In genomic region chr9:107521711-107522399, GRCm38 (mm10) we compare ENCODE assay signal across 8 mouse cellular contexts. TPM values are rescaled to one million over a fixed set of nuclear protein-coding genes. Genes with fewer than 3 reads are reported as not detected.
DNase-seq lines count a peak whose midpoint lies in the region; ATAC-seq and TF ChIP-seq lines count a peak whose summit lies in the region.
"Had no signal": no experiment of that assay in that cellular context is flagged by ENCODE, and none has a peak within 500 bp of the region (broad histone marks: within the 10 kb centered on the region; RNA-seq: fewer than 3 reads in every experiment).

No protein-coding gene starts in this region.

- H3K4me2 ChIP-seq in forebrain, postnatal 0 days (ENCODE audit: low read depth), result 0 out of 2 replicates have a peak overlapping the region, but pooled peaks have one; percentile 13
- H3K4me2 ChIP-seq in liver, embryonic 16.5 days (ENCODE audit: low read depth, low read length), result peak overlapping the region; percentile 21

- H3K4me1 ChIP-seq in ES-E14 (ENCODE audit: control insufficient read depth in 2 of 2, insufficient read depth in 2 of 2, low read length in 2 of 2, poor library complexity in 1 of 2), result peaks cover 4 to 28% of the 10 kb centered on the region in 2 experiments; a peak in 3 of 4 replicates
- no peaks in the 10 kb centered on the region for H3K4me1 ChIP-seq in forebrain, postnatal 0 days (ENCODE audit: insufficient read depth)
- H3K4me1 ChIP-seq in liver, embryonic 16.5 days (ENCODE audit: control insufficient read depth, low read depth, low read length), result peaks cover 6% of the 10 kb centered on the region

- no peak for TF ChIP-seq CTCF in forebrain, postnatal 0 days (IDR thresholded peaks at IDR 0.05; ENCODE audit: low read depth)

- peaks cover 7% of the 10 kb centered on the region; the same call in 1 of the 2 replicates for H3K27me3 ChIP-seq in forebrain, postnatal 0 days (ENCODE audit: insufficient read depth, low read length)
- peaks cover 28% of the 10 kb centered on the region for H3K27me3 ChIP-seq in liver, embryonic 16.5 days (ENCODE audit: control insufficient read depth, insufficient read depth, low read depth, low read length)

- WGBS in forebrain, postnatal 0 days, result 24% methylated on average over 25 of the region's 25 CpGs
- WGBS in liver, embryonic 16.5 days (ENCODE audit: insufficient replicate concordance), result 13% methylated on average over 25 of the region's 25 CpGs

- peak; percentile 48 for ATAC-seq in CD4-positive, CD25-positive, alpha-beta regulatory T cell, adult 4 months
- peak; percentile 51 for ATAC-seq in forebrain, postnatal 0 days
- ATAC-seq in liver, embryonic 16.5 days (ENCODE audit: low read depth), result 0 out of 2 replicates have a peak, but pooled peaks have one; percentile 16

- no peaks in the 10 kb centered on the region for H3K36me3 ChIP-seq in ES-E14 (ENCODE audit: control insufficient read depth, insufficient read depth, low read length, poor library complexity, severe bottlenecking)
- no peaks in the 10 kb centered on the region for H3K36me3 ChIP-seq in forebrain, postnatal 0 days (ENCODE audit: insufficient read depth)
- H3K36me3 ChIP-seq in liver, embryonic 16.5 days (ENCODE audit: control insufficient read depth, insufficient read depth), result no peaks in the 10 kb centered on the region

- H3K4me3 ChIP-seq in ES-E14 (ENCODE audit: insufficient read depth in 1 of 2, low read depth in 1 of 2, low read length in 2 of 2, poor library complexity in 1 of 2, severe bottlenecking in 1 of 2), result peak overlapping the region; percentile 24 to 44; a peak in 3 of 4 replicates
- H3K4me3 ChIP-seq in forebrain, postnatal 0 days (ENCODE audit: low read depth, low read length), result no peak overlapping the region
- no peak overlapping the region for H3K4me3 ChIP-seq in liver, embryonic 16.5 days (ENCODE audit: low read depth, low read length)
- H3K4me3 ChIP-seq: erythroblast, embryonic 14.5 days had no signal

- no peaks in the 10 kb centered on the region for H3K9me3 ChIP-seq in ES-E14 (ENCODE audit: control insufficient read depth, insufficient read depth, low read depth, low read length)
- H3K9me3 ChIP-seq in forebrain, postnatal 0 days (ENCODE audit: low read length), result no peaks in the 10 kb centered on the region
- no peaks in the 10 kb centered on the region for H3K9me3 ChIP-seq in liver, embryonic 16.5 days (replicated peaks; ENCODE audit: control insufficient read depth, low read length)

- no peak for DNase-seq in ES-E14 (ENCODE audit: low read depth, low spot score)
- DNase-seq in forebrain, postnatal 0 days, result peak; percentile 40
- DNase-seq in thymus, postnatal 0 days (ENCODE audit: low spot score), result peak; percentile 46
- no peak for DNase-seq in right cerebral cortex, postnatal 10 days (ENCODE audit: low spot score in 2 of 2)
- no peak for DNase-seq in yolk sac, embryonic 10.5 days (ENCODE audit: low spot score)

- H3K27ac ChIP-seq in ES-E14 (ENCODE audit: insufficient read depth, low read depth, low read length, poor library complexity, severe bottlenecking), result no peak overlapping the region; the same call in 1 of the 2 replicates
- no peak overlapping the region for H3K27ac ChIP-seq in forebrain, postnatal 0 days (ENCODE audit: low read depth, low read length)
- no peak overlapping the region for H3K27ac ChIP-seq in liver, embryonic 16.5 days (ENCODE audit: low read length)

- in situ Hi-C loops in ES-E14 (cut with MboI; ENCODE audit: low sequenced_read_pairs in 2 of 2, unreplicated experiment in 2 of 2), result no loop called here

- H3K9ac ChIP-seq in ES-E14 (ENCODE audit: insufficient read depth, low read depth, low read length, poor library complexity, severe bottlenecking), result peak overlapping the region; percentile 36; the same call in 1 of the 2 replicates
- H3K9ac ChIP-seq in forebrain, postnatal 0 days, result no peak overlapping the region
- no peak overlapping the region for H3K9ac ChIP-seq in liver, embryonic 16.5 days (ENCODE audit: low read depth, low read length)

TF ChIP-seq in ES-E14, 5 proteins besides CTCF, POLR2A, EP300 and RAD21:
- TF ChIP-seq CHD2 (IDR thresholded peaks at IDR 0.05; ENCODE audit: low read depth, low read length) (no peak), ZC3H11A (IDR thresholded peaks at IDR 0.05; ENCODE audit: borderline replicate concordance, low read depth, low read length) (no peak), ZNF384 (IDR thresholded peaks at IDR 0.05; ENCODE audit: low read depth, low read length) (no peak), MAFK (IDR thresholded peaks at IDR 0.05; ENCODE audit: insufficient read depth, low read depth, low read length) (no peak), HCFC1 (IDR thresholded peaks at IDR 0.05; ENCODE audit: borderline replicate concordance, insufficient read depth, low read length) (no peak)
TF ChIP-seq in ES-E14: peak in this region for 0.

RNA-seq across cellular contexts. Expression of gene Tmem115, which starts 11.9 kb away (rescaled TPM):
- polyA plus RNA-seq in CD4-positive, CD25-positive, alpha-beta regulatory T cell, adult 4 months (2017; shearing (Covaris generic)), result 10 to 100 TPM; 19.7 to 28.0 TPM
- total RNA-seq in ES-E14 (2012; rRNA removed), result 42.3 and 64.3 TPM in 2 replicates
- total RNA-seq in forebrain, postnatal 0 days (2014; rRNA removed), result 44.3 and 51.4 TPM in 2 replicates
- polyA plus RNA-seq in forebrain, postnatal 0 days (2015; fragmentation: Nextera tagmentation; extraction: Ambion mirVana), result 49.7 and 50.4 TPM in 2 replicates
- polyA plus RNA-seq in liver, embryonic 16.5 days (2015; fragmentation: Nextera tagmentation; extraction: Ambion mirVana), result 14.3 and 14.7 TPM in 2 replicates
- polyA plus RNA-seq in thymus, postnatal 0 days (2015; fragmentation: Nextera tagmentation; extraction: Ambion mirVana), result 35.0 and 37.1 TPM in 2 replicates

RNA-seq across cellular contexts. Expression of gene Cyb561d2, which starts 20.1 kb away (rescaled TPM):
- 10 to 100 TPM; 67.6 to 79.7 TPM for polyA plus RNA-seq in CD4-positive, CD25-positive, alpha-beta regulatory T cell, adult 4 months (2017; shearing (Covaris generic))
- 25.3 and 35.2 TPM in 2 replicates for total RNA-seq in ES-E14 (2012; rRNA removed)
- total RNA-seq in forebrain, postnatal 0 days (2014; rRNA removed), result 36.0 and 42.7 TPM in 2 replicates
- polyA plus RNA-seq in forebrain, postnatal 0 days (2015; fragmentation: Nextera tagmentation; extraction: Ambion mirVana), result 47.0 and 48.3 TPM in 2 replicates
- 10.6 and 11.2 TPM in 2 replicates for polyA plus RNA-seq in liver, embryonic 16.5 days (2015; fragmentation: Nextera tagmentation; extraction: Ambion mirVana)
- 48.5 and 49.8 TPM in 2 replicates for polyA plus RNA-seq in thymus, postnatal 0 days (2015; fragmentation: Nextera tagmentation; extraction: Ambion mirVana)

RNA-seq across cellular contexts. Expression of gene Nprl2, which starts 20.2 kb away (rescaled TPM):
- polyA plus RNA-seq in CD4-positive, CD25-positive, alpha-beta regulatory T cell, adult 4 months (2017; shearing (Covaris generic)), result 10 to 100 TPM; 54.1 to 59.0 TPM
- total RNA-seq in ES-E14 (2012; rRNA removed), result 21.2 and 30.5 TPM in 2 replicates
- 59.9 and 73.3 TPM in 2 replicates for total RNA-seq in forebrain, postnatal 0 days (2014; rRNA removed)
- polyA plus RNA-seq in forebrain, postnatal 0 days (2015; fragmentation: Nextera tagmentation; extraction: Ambion mirVana), result 65.9 and 70.4 TPM in 2 replicates
- 12.1 and 12.5 TPM in 2 replicates for polyA plus RNA-seq in liver, embryonic 16.5 days (2015; fragmentation: Nextera tagmentation; extraction: Ambion mirVana)
- 47.2 and 48.4 TPM in 2 replicates for polyA plus RNA-seq in thymus, postnatal 0 days (2015; fragmentation: Nextera tagmentation; extraction: Ambion mirVana)

RNA-seq across cellular contexts. Expression of gene Zmynd10, which starts 25.2 kb away (rescaled TPM):
- polyA plus RNA-seq in CD4-positive, CD25-positive, alpha-beta regulatory T cell, adult 4 months (2017; shearing (Covaris generic)), result 1 to 10 TPM in 1 of 2 experiments, not detected in 1; 3.0 TPM
- total RNA-seq in ES-E14 (2012; rRNA removed), result 0.37 and 0.49 TPM in 2 replicates
- total RNA-seq in forebrain, postnatal 0 days (2014; rRNA removed), result 6.4 and 11.6 TPM in 2 replicates
- 5.9 and 7.0 TPM in 2 replicates for polyA plus RNA-seq in forebrain, postnatal 0 days (2015; fragmentation: Nextera tagmentation; extraction: Ambion mirVana)
- 1.7 and 2.4 TPM in 2 replicates for polyA plus RNA-seq in liver, embryonic 16.5 days (2015; fragmentation: Nextera tagmentation; extraction: Ambion mirVana)
- 0.89 and 1.5 TPM in 2 replicates for polyA plus RNA-seq in thymus, postnatal 0 days (2015; fragmentation: Nextera tagmentation; extraction: Ambion mirVana)
- polyA plus RNA-seq: erythroblast, embryonic 14.5 days had no signal

RNA-seq across cellular contexts. Expression of gene Rassf1, which starts 29.5 kb away (rescaled TPM):
- 10 to 100 TPM; 77.8 to 89.5 TPM for polyA plus RNA-seq in CD4-positive, CD25-positive, alpha-beta regulatory T cell, adult 4 months (2017; shearing (Covaris generic))
- total RNA-seq in ES-E14 (2012; rRNA removed), result 25.5 and 41.4 TPM in 2 replicates
- 21.7 and 25.2 TPM in 2 replicates for total RNA-seq in forebrain, postnatal 0 days (2014; rRNA removed)
- 26.6 and 33.3 TPM in 2 replicates for polyA plus RNA-seq in forebrain, postnatal 0 days (2015; fragmentation: Nextera tagmentation; extraction: Ambion mirVana)
- 15.9 and 16.5 TPM in 2 replicates for polyA plus RNA-seq in liver, embryonic 16.5 days (2015; fragmentation: Nextera tagmentation; extraction: Ambion mirVana)
- polyA plus RNA-seq in thymus, postnatal 0 days (2015; fragmentation: Nextera tagmentation; extraction: Ambion mirVana), result 52.1 and 56.2 TPM in 2 replicates

Comparison
In these comparisons a context has a peak if more than half of its experiments do, and no peak if none do; other contexts are left out.
1. DNase-seq: peak in forebrain, postnatal 0 days (single experiment) and thymus, postnatal 0 days (single experiment); none in ES-E14 (single experiment), right cerebral cortex, postnatal 10 days (0 of 2) and yolk sac, embryonic 10.5 days (single experiment).
2. H3K4me3 ChIP-seq: peak in ES-E14 (2 of 2); none in forebrain, postnatal 0 days (single experiment) and liver, embryonic 16.5 days (single experiment).
3. Peak in every context shown above with its lines, with median percentiles within 50 percentile points of each other: ATAC-seq.